Mouse (Mus musculus): ENCODE data around the gene Zfpl1. TPM values are rescaled to one million over a fixed set of nuclear protein-coding genes. Genes with fewer than 3 reads are reported as not detected.
A peak's percentile ranks its signal among the peaks of the same experiment; 100 is the strongest.

Zfpl1 gene
- polyA plus RNA-seq, 1 experiment from 2014 or later = 52.1 TPM

DNA sequence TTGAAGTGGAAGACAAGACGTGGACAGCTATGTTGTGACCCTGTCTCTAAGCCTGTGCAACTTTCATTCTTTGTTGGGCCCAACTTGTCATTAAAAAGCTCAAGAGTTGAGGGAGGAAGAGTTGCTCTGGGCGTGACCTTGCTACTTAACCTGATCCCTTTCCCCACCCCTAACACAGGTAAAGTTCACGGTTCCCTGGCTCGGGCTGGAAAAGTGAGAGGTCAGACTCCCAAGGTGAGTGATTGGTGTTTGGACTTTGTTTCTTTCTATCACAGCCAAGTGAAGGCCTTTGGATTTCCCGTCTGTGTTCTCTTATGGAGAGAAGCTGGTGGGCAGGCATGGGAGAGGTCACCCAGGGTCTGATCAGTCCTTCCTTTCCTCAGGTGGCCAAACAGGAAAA, 25.8 kb downstream of the Zfpl1 start:
- DNase-seq (ENCODE audit: low spot score) = no peak

DNA sequence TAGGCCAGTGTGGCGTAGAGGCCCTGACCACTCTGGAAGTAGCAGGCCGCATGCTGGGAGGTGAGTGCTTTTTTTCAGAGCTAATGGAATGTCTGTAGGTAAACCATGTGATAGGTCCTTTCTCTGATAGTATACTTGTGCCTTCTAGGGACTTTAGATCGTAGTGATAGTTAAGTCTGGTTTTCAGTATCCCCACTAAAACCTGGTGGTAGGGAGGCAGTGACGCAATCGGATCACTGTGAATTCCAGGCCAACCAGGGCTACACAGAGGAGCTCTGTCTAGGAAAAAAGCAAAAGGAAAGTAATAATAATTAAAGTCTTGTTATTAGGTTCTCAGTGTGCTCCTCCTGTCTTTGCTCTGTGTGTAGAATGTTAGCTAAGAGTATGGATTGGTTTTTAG, 26.2 kb downstream of the Zfpl1 start:
- no peak for DNase-seq (ENCODE audit: low spot score)

DNA sequence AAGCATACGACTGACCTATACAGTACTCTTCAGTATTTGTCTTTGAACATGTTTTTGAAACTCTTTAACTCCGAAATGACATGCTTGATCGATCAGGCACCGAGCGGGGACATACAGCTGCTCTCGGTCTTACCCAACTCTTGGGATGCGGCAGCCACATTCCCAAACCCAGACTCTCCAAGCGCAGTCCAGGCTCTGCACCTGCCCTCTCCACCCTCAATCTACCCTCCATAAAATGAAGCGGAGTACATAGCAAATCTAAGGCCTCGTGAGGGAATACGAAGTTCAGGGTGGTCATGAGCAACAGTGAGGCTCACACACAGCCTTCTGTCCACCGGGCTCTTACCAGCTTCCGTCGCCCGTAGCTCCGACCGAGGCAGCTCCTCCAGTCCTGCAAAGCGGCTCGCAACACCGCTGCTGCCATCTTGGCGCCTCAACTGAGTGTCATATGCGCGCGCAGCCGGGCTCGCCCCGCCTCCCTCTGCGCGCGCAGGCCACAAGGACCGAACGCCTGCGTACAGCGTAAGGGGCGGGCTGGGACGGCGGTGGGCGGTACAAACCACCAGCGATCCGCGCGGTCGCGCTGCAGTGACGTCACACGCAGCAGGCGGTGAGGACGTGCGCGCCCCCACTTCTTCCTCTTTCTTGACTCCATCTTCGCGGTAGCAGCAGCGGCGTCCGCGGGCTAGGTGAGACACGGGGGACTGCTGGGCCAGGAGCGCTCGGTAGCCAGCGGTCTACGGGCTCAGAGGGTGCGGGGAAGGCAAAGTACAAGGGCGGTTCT, 27.3 kb downstream of the Zfpl1 start, which contains the start of the genes Mrpl49 and Fau:
Gene Mrpl49 (minus strand): TSS at position 473 of the 784 bp plus-strand sequence.
Gene Fau (plus strand): TSS at position 532 of the 784 bp plus-strand sequence.
- peak; percentile 99 for DNase-seq (ENCODE audit: low spot score)

DNA sequence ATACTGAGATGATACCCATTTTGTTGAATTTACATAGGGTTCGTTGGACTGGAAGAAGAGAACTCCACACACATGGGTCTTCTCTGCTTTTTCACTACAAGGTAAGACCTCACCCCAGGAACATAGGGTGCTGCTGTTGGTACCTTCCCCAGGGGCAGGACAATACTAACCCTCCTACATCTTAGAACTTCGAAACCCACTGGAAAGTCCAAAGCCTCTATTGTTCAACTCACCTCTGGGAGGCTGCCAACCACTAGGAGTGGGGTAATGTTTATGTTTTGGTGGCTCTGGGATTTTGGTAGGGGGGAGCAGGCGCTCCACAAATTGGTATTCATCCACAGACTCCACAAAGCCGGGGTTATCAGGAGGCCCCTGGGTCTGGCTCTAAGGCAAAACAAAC, 28.1 kb downstream of the Zfpl1 start:
- DNase-seq (ENCODE audit: low spot score) = no peak

DNA sequence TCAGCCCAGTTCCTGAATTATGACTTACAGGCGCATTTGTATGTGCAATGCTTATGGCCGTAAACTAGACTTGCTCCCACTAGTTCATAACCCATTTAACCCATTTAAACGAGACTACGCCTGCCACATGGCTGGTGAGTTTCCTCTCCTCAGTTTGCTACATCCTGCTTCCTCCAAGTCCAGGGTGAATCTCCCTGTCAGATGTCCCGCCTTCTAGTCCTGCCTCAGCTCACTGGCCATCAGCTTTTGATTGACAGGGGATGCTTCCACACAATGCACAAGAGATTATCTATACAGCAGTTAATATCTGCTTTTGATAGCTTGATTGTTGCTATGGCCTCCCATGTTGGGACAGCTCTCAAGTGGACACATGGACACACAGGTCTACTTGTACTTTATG, 30.5 kb downstream of the Zfpl1 start:
- no peak for DNase-seq (ENCODE audit: low spot score)

DNA sequence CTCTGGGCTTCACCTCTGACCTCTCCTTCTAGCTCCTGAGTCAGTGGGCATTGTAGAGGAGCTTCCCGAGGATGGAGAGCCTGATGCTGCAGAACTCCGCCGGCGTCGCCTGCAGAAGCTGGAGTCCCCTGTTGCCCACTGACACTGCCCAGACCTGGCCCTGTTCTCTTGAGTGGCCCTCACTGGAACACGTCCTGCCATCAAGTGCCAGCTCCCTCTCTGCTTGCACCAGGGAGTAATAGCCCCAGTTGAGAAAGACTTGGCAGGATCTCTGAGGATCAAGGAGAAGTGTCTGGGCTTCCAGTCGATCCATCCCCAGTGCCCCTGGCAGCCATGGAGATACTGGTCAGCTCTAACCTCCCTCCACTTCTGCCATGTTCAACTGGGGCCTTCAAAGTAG, 32.2 kb downstream of the Zfpl1 start:
- DNase-seq (ENCODE audit: low spot score) = no peak

DNA sequence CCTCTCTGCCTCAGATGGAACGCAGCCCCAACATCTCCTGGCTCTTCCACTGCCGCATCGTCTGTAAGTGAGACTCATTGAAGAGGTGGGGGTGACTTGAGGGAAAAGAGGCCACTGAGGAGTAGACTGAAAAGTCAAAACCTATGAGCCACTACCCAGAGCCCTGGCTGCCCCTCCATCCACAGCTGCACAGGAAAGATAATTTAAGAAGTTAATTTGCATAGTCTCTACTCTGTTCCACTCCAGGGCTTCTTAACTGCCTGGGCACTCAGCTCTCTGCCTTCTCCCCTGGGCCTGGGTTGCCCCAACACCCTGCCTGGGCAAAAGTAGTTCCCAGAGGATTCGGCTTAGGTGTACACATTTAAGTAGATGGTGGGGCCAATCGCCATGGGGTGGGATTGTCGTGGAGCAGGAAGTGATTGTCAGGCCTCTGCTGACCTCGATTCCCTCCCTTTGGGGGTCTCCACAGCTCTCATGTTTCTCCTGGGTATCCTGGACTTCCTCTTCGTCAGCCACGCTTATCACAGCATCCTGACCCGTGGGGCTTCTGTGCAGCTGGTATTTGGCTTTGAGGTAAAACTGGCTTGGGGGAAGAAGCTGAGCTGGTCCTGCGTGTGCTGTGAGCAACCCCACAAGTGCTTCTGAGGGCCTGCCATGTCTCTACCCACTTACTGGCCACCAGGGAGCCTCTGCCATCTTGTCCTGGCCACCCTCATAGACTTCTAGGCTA, 35.9 kb downstream of the Zfpl1 start:
- no peak for DNase-seq (ENCODE audit: low spot score)

DNA sequence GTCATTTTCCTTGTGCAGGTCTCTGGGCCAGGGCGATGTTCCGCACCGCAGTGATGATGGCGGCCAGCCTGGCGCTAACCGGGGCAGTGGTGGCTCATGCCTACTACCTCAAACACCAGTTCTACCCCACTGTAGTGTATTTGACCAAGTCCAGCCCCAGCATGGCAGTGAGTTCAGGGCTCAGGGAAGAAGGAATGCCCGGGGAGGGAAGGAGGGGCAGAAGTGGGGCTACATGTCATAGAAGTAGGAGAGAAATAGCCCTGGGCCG, 36.9 kb downstream of the Zfpl1 start:
- DNase-seq (ENCODE audit: low spot score) = no peak

DNA sequence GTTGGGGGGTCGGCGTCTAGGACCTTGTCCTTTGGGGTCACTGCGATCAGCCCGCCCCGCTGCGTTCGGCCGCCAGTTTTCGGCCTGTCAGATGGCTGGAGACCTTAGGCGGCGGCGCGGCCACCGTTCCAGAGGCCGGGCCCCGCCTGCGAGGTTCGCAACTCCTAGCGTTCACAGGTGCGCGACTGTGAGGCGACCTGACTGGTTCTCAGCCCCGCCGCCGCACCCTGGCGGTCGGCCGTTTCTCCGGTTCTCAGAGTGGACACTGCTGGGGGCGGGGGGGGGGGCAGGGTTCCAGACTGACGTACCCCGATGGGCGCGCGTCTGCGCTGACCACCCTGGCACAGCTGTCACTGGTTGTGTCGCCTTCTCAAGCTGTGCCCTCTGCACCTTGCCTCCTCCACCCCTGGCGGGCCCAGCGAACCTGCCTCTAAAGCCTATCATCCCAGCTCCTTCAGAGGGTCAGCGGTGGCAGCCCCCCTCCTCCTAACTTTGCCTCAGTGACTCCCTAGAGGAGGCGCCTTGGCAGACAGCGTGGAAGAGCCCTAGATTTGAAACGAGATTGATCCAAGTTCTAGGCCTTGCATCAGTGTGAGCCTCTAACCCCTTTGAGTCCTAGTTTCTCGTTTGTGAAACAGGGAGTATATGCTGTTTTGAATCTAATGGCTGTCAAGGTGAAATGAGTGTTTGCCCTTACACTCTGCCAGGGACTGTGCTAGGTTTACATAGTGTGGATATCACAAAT, 37.4 kb downstream of the Zfpl1 start:
- no peak for DNase-seq (ENCODE audit: low spot score)

DNA sequence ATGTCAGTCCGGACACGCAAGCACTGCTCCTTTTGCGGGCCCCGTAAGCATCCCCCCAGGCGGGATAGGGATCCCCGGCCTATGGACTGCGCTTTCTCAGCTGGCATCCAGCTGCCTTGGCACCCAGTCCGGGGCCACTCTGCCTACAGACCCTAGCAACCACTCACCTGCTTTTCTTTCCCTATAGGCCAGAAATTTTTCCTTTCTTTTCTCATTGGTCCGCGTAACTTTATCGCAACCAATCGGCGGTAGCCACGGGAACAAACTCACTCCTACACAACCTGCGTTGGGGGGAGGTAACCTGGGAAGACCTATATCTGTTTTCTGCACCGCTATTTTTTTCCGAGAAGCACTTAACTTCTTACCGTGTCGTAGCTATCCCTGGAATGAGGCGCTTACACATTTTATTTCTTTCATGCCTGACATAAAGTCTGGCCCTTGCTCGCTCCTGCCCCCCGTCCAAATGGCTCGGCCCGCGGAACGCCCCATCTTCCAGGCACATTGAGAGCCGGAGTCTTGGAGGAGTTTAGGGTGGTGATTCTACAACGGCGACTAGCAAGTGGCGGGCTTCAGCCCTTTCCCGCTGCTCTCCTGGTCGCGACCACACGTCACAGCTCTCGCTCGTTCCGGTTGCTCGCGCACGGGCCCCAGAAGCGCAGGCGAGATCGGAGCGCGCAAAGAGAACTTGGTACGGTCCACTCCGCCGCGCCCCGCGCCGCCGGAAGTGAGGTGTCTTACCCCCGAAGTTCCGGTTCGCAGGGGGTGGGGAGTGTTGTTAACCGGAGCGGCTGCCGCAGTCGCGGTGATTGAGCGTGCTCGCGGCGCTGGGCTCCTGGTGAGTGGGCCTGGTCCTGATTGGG, 38.2 kb downstream of the Zfpl1 start, which contains the start of gene Syvn1:
Gene Syvn1 (plus strand): TSS at position 283 of the 860 bp plus-strand sequence.
- DNase-seq (ENCODE audit: low spot score) = peak; percentile 95

DNA sequence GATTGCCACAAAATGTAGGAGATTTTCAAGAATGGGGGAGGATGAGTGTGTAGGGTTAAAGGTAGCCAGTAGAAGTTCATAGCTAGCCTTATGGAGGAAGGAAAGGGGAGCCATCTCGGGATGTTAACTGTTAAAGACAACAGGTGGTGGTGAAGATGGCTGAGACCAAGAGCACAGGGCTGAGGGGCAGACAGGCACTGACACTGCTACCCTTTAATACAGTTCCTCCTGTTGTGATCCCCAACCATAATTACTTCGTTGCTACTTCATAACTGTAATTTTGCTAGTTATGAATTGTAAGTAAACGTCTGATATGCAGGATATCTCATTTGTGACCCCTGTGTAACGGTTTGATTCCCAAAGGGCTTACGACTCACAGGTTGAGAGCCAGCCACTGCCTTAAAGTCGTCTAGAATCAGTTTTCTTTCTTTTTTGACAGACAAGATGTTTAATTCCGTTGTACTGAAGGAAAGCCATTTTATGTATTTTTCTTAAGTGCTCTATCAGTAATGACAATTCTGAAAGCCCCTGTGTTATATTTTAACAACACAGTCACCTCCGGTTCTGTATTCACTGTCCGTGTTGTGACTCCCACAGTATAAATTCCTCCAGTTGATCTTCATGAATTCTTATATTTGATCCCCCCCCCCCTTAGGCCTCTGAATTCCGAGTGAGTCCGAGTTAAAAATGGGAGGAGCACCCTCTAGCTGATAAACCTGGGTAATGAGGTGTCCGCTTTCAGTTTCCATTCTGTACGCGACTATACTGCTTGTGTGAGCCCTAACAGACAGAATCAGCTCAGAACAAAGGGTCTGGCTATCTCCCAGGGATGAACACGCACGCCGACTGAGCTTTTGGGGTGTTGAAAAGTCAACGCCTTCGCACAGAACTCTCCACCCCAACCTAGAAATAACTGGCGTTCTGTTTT, 39.1 kb downstream of the Zfpl1 start:
- DNase-seq (ENCODE audit: low spot score) = no peak

DNA sequence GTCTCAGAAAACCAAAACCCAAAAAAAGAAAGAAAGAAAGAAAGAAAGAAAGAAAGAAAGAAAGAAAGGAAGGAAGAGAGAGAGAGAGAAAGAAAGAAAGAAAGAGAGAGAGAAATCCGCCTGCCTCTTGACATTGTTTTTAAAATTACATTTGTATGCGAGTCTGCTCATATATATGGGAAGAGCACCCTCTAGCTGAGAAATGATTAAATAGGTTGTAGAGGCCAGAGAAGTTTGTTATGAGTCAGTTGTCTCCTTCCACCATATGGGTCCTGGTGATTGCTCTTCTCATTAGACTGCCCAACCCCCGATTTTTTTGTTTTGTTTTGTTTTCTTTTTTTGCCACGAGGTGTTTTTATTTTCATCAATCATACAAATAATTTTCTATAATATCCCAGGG, 40.7 kb downstream of the Zfpl1 start:
- DNase-seq (ENCODE audit: low spot score) = peak; percentile 54

DNA sequence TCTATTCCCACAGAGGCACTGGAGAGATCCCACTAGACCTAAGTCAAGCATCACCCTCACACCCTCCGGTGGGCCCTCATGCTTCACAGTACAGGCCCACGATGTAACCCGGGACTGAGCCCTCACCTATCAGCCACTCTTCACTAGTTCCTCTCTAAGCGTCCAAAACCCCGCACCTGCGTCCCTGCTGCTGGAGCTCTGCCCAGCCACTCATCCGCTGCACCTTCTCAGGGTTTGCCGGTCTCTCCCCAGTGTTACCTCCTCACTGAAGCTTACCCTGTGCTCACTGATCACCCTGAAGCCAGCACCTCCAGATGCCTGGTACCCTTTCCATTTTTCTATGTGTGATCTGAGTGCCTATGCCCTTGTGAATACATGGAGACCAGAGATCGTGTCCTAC, 42.5 kb downstream of the Zfpl1 start:
- DNase-seq (ENCODE audit: low spot score) = no peak

DNA sequence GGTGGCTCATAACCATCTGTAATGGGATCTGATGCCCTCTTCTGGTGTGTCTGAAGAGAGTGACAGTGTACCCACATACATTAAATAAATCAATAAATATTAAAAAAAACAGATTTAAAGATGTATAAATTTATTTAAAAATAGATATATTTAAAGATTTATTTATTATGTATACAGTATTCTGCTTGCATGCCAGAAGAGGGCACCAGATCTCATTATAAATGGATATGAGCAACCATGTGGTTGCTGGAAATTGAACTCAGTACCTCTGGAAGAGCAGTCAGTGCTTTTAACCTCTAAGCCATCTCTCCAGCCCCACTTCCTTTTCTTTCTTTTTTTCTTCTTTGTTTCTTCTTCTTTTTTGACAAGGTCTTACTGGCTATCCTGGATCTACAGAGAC, 44.8 kb downstream of the Zfpl1 start:
- no peak for DNase-seq (ENCODE audit: low spot score)

DNA sequence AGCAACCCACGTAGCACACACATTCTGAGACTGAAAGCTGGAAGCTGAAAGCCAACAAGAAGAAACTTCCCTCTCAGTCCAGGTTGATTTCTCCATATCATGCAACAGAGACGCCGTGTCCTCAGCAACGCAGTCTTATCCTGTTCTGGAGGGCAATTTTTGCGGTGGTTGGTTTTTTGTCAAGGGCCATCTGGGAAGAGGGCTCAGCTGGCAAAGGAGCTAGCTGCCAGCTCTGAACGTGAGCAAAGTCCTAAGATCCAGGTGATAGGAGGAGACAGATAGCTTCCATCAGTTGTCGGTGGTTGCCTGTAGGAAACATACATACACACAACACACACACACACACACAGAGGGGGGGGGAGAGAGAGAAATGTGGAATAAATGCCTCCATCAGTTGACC, 46.4 kb downstream of the Zfpl1 start:
- DNase-seq (ENCODE audit: low spot score) = no peak

DNA sequence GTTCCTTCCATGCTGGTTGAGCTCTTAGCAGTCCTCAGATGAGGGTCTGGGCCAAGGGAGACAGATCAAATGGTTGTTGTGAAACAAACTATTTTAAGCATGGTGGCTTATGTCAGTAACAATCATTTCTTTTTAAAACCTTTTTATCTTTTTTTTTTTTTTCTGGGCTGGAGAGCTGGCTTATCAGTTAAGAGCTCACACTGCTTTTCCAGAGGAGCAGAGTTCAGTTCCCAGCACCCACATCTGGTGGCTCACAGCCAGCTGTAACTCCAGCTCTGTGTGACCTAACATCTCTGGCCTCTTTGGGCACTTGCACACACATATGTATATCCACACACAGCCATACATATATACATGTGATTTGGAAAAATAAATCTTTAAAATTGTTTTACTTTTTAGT, 47.1 kb downstream of the Zfpl1 start:
- DNase-seq (ENCODE audit: low spot score) = no peak

DNA sequence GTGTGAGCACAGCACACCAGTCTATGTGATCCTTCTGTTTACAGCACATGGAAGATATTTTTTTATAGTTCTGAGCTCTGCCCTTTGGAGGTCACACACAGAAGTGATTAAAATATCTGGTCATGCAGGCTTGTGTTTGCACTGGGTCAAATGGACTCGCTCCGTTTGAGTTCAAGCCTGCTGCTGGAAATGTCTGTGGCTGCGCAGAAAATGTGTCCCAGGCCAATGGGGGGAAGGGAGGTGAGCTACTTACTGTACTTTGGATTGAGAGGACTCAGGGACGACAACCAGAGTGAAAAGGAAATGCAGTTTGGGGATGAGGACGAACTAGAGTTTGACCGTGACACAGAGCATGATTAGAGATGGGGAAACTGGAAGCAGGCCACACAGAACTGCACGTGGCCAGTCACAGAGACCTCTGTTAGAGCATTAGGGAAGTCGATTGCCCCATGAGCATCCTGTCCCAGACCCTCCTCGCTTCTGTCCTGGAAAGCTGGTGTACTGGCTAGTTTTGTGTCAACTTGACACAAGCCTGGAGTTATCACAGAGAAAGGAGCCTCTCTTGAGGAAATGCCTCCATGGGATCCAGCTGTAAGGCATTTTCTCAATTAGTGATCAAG, 48.7 kb downstream of the Zfpl1 start:
- no peak for DNase-seq (ENCODE audit: low spot score)
